Mouse (Mus musculus): ENCODE results near the gene Glis1. TPM values are rescaled to one million over a fixed set of nuclear protein-coding genes. Genes with fewer than 3 reads are reported as not detected.

The Glis1 gene
- polyA plus RNA-seq, 2 experiments = 0.10 to 0.35 TPM

- DNase-seq (ENCODE audit: low read depth in 3 of 3, low spot score in 3 of 3) (no peak), ATAC-seq (ENCODE audit: insufficient read depth) (no peak)
- Histone ChIP-seq H3K27ac (no peak overlapping the region), H3K27me3 (ENCODE audit: control insufficient read depth, insufficient read depth, low read length) (no peaks in the 10 kb centered on the region), H3K9ac (replicated peaks) (no peak overlapping the region), H3K36me3 (replicated peaks; ENCODE audit: control insufficient read depth, insufficient read depth, low read depth) (peaks cover 45% of the 10 kb centered on the region), H3K4me3 (ENCODE audit: insufficient read depth in 1 of 2, low read depth in 2 of 2, low read length in 2 of 2) (no peak overlapping the region), H3K9me3 (ENCODE audit: control insufficient read depth, low read length) (no peaks in the 10 kb centered on the region), H3K4me2 (ENCODE audit: low read depth) (no peak overlapping the region), H3K4me1 (replicated peaks; ENCODE audit: control insufficient read depth in 2 of 2, insufficient read depth in 2 of 2, low read length in 1 of 2) (no peaks in the 10 kb centered on the region)
- TF ChIP-seq EP300 (IDR thresholded peaks at IDR 0.05; ENCODE audit: low read depth) = no peak
- no peak for TF ChIP-seq CTCF (IDR thresholded peaks at IDR 0.05; ENCODE audit: low read depth)
- WGBS (ENCODE audit: insufficient replicate concordance) = 87% methylated on average over 2 of the region's 2 CpGs
These were observed 40.6 kb upstream of the Glis1 start for GRCm38 (mm10) chr4:107393771-107394170.

GRCm38 (mm10) chr4:107420202-107420601, 14.2 kb upstream of the Glis1 start:
- ATAC-seq (ENCODE audit: insufficient read depth) (no peak), DNase-seq (ENCODE audit: low read depth in 3 of 3, low spot score in 3 of 3) (no peak)
- WGBS (ENCODE audit: insufficient replicate concordance) = 73% methylated on average over 4 of the region's 4 CpGs
- H3K27me3 ChIP-seq (ENCODE audit: control insufficient read depth, insufficient read depth, low read length) = no peaks in the 10 kb centered on the region
- TF ChIP-seq EP300 (IDR thresholded peaks at IDR 0.05; ENCODE audit: low read depth) = no peak
- TF ChIP-seq CTCF (IDR thresholded peaks at IDR 0.05; ENCODE audit: low read depth) = no peak
- H3K9me3 ChIP-seq (ENCODE audit: control insufficient read depth, low read length) = no peaks in the 10 kb centered on the region
- H3K9ac ChIP-seq (replicated peaks) = no peak overlapping the region
- H3K4me1 ChIP-seq (replicated peaks; ENCODE audit: control insufficient read depth in 2 of 2, insufficient read depth in 2 of 2, low read length in 1 of 2) = no peaks in the 10 kb centered on the region; a peak in 2 of 4 replicates
- no peak overlapping the region for H3K4me3 ChIP-seq (ENCODE audit: insufficient read depth in 1 of 2, low read depth in 2 of 2, low read length in 2 of 2)
- H3K27ac ChIP-seq = no peak overlapping the region
- H3K4me2 ChIP-seq (ENCODE audit: low read depth) = no peak overlapping the region
- no peaks in the 10 kb centered on the region; the same call in none of the 2 replicates for H3K36me3 ChIP-seq (replicated peaks; ENCODE audit: control insufficient read depth, insufficient read depth, low read depth)

GRCm38 (mm10) chr4:107421711-107422110, 12.7 kb upstream of the Glis1 start:
- Histone ChIP-seq H3K36me3 (replicated peaks; ENCODE audit: control insufficient read depth, insufficient read depth, low read depth) (no peaks in the 10 kb centered on the region; the same call in 1 of the 2 replicates), H3K4me1 (replicated peaks; ENCODE audit: control insufficient read depth in 2 of 2, insufficient read depth in 2 of 2, low read length in 1 of 2) (no peaks in the 10 kb centered on the region; a peak in 2 of 4 replicates), H3K9ac (replicated peaks) (peak overlapping the region; percentile 23), H3K4me3 (ENCODE audit: insufficient read depth in 1 of 2, low read depth in 2 of 2, low read length in 2 of 2) (peak overlapping the region; percentile 24 to 34; a peak in 3 of 4 replicates), H3K27me3 (ENCODE audit: control insufficient read depth, insufficient read depth, low read length) (no peaks in the 10 kb centered on the region), H3K9me3 (ENCODE audit: control insufficient read depth, low read length) (no peaks in the 10 kb centered on the region), H3K4me2 (ENCODE audit: low read depth) (peak overlapping the region; percentile 63), H3K27ac (no peak overlapping the region)
- WGBS (ENCODE audit: insufficient replicate concordance) = 5% methylated on average over 14 of the region's 14 CpGs
- DNase-seq (ENCODE audit: low read depth in 3 of 3, low spot score in 3 of 3) (no peak), ATAC-seq (ENCODE audit: insufficient read depth) (no peak)
- no peak for TF ChIP-seq CTCF (IDR thresholded peaks at IDR 0.05; ENCODE audit: low read depth)
- no peak for TF ChIP-seq EP300 (IDR thresholded peaks at IDR 0.05; ENCODE audit: low read depth)

GRCm38 (mm10) chr4:107422176-107422575, 12.2 kb upstream of the Glis1 start:
- no peak for DNase-seq (ENCODE audit: low read depth in 3 of 3, low spot score in 3 of 3)
- TF ChIP-seq CTCF (IDR thresholded peaks at IDR 0.05; ENCODE audit: low read depth) = peak; percentile 65
- TF ChIP-seq EP300 (IDR thresholded peaks at IDR 0.05; ENCODE audit: low read depth) = no peak
- H3K9ac ChIP-seq (replicated peaks) = no peak overlapping the region
- H3K4me3 ChIP-seq (ENCODE audit: insufficient read depth in 1 of 2, low read depth in 2 of 2, low read length in 2 of 2) = no peak overlapping the region
- no peaks in the 10 kb centered on the region for H3K27me3 ChIP-seq (ENCODE audit: control insufficient read depth, insufficient read depth, low read length)
- 24% methylated on average over 6 of the region's 6 CpGs for WGBS (ENCODE audit: insufficient replicate concordance)
- H3K27ac ChIP-seq = no peak overlapping the region
- no peak for ATAC-seq (ENCODE audit: insufficient read depth)
- no peaks in the 10 kb centered on the region; the same call in 1 of the 2 replicates for H3K36me3 ChIP-seq (replicated peaks; ENCODE audit: control insufficient read depth, insufficient read depth, low read depth)
- H3K4me1 ChIP-seq (replicated peaks; ENCODE audit: control insufficient read depth in 2 of 2, insufficient read depth in 2 of 2, low read length in 1 of 2) = no peaks in the 10 kb centered on the region; a peak in 2 of 4 replicates
- H3K4me2 ChIP-seq (ENCODE audit: low read depth) = peak overlapping the region; percentile 63
- H3K9me3 ChIP-seq (ENCODE audit: control insufficient read depth, low read length) = no peaks in the 10 kb centered on the region

GRCm38 (mm10) chr4:107425616-107426015, 8.8 kb upstream of the Glis1 start:
- DNase-seq (ENCODE audit: low read depth in 3 of 3, low spot score in 3 of 3) (no peak), ATAC-seq (ENCODE audit: insufficient read depth) (no peak)
- WGBS (ENCODE audit: insufficient replicate concordance) = 81% methylated on average over 12 of the region's 12 CpGs
- Histone ChIP-seq H3K36me3 (replicated peaks; ENCODE audit: control insufficient read depth, insufficient read depth, low read depth) (no peaks in the 10 kb centered on the region), H3K4me1 (replicated peaks; ENCODE audit: control insufficient read depth in 2 of 2, insufficient read depth in 2 of 2, low read length in 1 of 2) (no peaks in the 10 kb centered on the region; a peak in 1 of 4 replicates), H3K4me2 (ENCODE audit: low read depth) (no peak overlapping the region), H3K9me3 (ENCODE audit: control insufficient read depth, low read length) (no peaks in the 10 kb centered on the region), H3K27me3 (ENCODE audit: control insufficient read depth, insufficient read depth, low read length) (no peaks in the 10 kb centered on the region), H3K4me3 (ENCODE audit: insufficient read depth in 1 of 2, low read depth in 2 of 2, low read length in 2 of 2) (no peak overlapping the region), H3K9ac (replicated peaks) (no peak overlapping the region), H3K27ac (no peak overlapping the region)
- TF ChIP-seq CTCF (IDR thresholded peaks at IDR 0.05; ENCODE audit: low read depth) (no peak), EP300 (IDR thresholded peaks at IDR 0.05; ENCODE audit: low read depth) (no peak)

Data from liver, embryonic 14.5 days (tissue).